Mouse (Mus musculus) olfactory bulb, adult 2 months (tissue): ENCODE results near the gene Lrsam1.

Source experiments
- CTCF ChIP-seq: fragments of 200-500 bp; IDR thresholded peaks from 2 replicates; pipeline ENCODE4 v1.5.1; 2012; ENCODE audit warnings: low read depth, mild to moderate bottlenecking, low read length, moderate library complexity; ENCODE audit not compliant: insufficient read depth
- POLR2A ChIP-seq: fragments of 200-500 bp; IDR thresholded peaks from 2 replicates; pipeline ENCODE4 v1.6.1; 2012; ENCODE audit warnings: mild to moderate bottlenecking, low read depth, low read length, moderate library complexity; ENCODE audit not compliant: insufficient read depth

- TF ChIP-seq CTCF, result no peak
- no peak for TF ChIP-seq POLR2A
Observed at GRCm38 (mm10) chr2:32888029-32888428, 73.4 kb downstream of the Lrsam1 start.
